Mouse (Mus musculus): ENCODE measurements around the gene Uncx.
"Not testable (repeated sequence)": the region's sequence is repeated elsewhere in the genome, so short reads cannot be mapped to it uniquely, and the experiment has no call there.

The Uncx gene

DNA sequence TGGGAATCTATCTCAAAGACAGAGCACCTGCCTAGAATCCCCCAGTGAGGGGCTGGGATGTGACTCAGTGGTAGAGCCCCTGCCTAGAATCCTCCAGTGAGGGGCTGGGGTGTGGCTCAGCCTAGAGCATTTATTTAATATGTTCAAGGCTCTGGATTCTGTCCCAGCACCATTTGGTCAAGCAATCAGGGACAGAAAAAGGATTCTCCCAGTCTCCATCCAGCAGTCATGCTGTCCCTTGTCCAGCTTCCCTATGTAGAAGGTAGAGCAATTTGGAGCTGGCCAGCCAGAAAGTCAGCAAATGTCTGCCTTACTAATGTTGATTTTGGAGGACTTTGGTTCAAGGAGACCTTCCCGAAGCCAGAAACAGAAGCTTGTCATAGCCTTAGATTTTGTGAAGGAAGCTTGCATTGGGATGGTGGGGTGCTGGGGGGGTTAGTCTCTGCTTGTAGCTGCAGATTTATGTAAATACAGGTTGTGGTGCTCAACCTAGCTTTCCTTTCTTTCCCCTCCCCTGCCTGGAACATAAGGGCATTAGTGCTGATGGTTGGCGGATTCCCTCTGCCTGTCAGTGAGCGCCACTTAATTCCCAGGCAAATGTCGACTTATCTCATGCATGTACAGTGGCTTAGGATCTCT lies 18.2 kb downstream of the Uncx start:
- no peak for DNase-seq (ENCODE audit: low read depth, low spot score)

DNA sequence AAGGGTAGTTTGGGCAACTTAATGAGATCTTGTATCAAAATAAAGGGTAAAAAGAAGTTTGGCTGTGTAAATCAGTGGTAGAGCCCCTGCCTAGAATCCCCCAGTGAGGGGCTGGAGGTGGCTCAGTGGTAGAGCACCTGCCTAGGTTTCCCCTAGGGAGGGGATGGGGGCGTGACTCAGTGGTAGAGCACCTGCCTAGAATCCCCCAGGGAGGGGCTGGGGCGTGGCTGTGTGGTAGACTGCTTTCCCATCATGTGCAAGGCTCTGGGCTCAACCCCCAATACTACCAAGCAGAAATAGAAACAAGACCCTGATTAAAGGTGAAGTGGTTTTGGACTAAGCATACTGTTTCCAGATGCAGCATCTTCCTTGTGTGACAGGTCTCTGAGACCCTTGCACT lies 21.4 kb downstream of the Uncx start:
- DNase-seq (ENCODE audit: low read depth, low spot score) = no peak

DNA sequence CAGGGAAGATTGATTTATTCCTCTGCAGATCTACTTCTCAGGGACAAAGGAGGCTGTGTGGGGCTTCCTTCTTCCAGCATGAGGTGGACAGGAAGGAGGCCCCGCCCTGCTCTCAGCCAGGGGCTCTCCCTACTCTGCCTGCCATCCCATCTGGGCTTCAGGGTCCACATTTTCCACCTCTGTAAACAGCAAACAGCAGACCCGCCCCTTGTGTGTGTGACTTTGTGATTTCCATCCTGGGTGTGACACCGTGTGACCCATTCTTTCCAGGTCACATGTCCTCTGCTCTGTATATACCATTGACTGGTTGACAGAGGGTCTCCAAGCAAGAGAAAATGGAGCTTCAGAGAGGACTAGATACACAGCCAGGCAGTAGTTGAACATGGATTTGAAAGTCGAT lies 22.2 kb downstream of the Uncx start:
- no peak for DNase-seq (ENCODE audit: low read depth, low spot score)

DNA sequence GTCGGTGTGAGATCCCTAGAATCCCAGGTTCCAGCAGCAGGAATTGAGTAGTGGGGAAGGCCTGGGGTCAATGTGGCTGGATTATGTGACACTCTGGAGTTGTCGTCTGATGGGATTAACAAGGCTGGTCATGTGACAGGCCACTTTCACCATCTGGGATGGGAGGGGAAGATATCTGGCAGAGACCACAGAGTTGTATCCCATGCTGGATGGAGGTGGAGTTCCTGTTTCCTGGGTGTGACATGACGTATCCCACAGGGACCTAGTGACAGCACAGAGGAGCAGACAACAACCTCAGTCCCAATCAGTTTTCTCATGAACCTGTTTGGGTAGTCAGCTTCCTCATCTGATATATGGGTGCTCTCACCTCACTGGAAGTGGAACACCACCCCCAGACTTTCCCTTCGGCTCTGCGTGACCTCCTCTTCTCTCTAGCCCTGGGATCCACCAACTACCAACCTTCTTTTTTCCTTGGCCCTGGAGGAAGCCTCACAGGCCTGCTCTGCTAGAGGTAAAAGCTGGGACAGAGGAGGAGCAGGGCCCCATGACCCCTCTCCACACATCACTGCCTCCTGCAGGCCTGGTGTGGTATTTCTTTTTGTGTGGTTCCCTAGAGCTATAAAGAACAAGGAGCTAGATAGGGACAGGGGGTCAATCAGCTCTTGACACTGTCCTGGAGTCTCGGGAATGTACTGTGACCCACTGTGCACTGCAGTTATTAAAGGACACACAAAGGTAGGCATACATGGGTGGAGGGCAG lies 23.5 kb downstream of the Uncx start:
- no peak for DNase-seq (ENCODE audit: low read depth, low spot score)

DNA sequence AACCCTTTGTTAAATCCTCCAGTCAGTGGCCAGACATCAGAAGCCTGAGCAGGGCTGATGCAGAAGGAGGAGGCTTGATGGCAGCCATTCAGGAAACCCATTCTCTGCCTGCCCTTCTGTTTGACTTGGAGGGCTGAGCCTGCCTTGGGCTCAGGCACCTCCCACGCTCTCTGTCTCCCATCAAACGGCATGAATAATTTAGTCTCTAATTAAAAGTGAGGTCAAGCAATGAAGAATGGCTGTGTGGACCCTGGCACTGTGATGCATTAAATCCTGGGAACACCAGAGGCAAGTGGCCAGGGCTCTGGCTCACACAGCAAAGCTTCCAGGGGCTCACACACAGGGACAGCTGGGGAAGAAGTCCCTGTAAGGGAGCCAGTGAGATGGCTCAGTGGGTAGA lies 24.8 kb downstream of the Uncx start:
- no peak for DNase-seq (ENCODE audit: low read depth, low spot score)

DNA sequence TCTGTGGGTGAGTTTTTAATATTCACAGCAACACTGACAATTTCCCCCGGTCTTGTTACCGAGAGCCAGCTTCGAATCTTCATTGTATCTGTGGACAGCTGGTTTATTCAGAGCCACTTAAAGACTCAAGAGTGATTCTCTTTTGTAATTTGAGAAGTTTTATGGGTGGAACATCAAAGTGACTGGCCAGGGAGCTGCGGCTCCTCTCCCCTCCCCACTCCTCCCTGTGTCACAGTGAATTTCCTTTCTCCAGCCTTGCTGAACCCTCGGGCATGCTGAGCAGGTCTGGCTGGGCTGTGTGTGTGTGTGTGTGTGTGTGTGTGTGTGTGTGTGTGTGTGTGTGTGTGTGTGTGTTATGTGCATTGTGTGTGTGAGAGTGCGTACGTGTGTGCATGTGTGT lies 29.2 kb downstream of the Uncx start:
- DNase-seq (ENCODE audit: low read depth, low spot score) = no peak

DNA sequence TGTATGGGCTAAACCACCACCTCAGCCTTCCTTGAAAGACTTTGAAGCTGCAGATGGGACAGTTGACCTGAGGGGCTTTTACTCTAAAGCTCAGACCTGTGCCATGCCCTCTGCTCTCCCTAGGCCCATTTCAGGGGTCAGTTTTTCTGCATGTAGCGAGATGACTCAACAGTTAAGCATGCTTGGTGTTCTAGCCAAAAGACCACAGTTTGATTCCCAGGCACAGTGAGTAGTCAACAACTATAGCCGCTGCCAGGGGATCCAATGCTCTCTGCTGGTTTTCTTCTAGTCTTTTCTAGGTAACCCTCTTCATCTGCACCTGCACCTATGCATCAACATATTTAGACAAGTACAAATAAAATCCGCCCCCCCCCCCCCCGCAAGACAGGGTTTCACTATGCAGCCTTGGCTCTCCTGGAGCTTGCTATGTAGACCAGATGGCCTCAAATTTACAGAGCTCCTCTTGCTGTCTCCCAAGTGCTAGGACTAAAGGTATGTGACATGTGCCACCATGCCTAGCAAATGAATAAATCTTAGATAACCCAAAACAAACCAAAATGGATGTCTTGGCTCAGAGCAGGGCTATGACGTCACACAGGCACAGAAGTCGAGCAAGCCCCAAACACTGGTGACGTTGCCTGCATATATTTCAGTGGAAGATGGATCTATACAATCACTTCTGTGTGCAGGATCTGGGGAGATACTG lies 30.5 kb downstream of the Uncx start:
- no peak for DNase-seq (ENCODE audit: low read depth, low spot score)

DNA sequence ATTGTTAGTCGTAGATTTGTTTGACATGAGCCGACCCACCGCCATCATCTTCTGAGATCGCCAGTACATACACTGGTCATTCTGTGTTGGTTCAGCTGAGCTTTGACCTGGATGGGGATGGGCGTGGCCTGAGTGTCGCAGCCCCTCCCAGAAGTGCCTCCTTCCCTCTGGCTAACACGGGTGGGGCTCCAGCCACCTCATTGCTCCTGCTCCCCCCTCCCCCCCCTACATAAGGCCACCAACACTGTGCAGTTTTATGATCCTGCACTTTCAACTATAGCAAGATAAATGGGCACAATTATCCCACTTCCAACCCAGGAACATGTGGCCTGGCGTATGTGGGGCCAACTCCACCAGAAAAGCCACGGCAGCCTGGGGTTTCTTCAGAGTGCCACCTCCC lies 31.8 kb downstream of the Uncx start:
- no peak for DNase-seq (ENCODE audit: low read depth, low spot score)

DNA sequence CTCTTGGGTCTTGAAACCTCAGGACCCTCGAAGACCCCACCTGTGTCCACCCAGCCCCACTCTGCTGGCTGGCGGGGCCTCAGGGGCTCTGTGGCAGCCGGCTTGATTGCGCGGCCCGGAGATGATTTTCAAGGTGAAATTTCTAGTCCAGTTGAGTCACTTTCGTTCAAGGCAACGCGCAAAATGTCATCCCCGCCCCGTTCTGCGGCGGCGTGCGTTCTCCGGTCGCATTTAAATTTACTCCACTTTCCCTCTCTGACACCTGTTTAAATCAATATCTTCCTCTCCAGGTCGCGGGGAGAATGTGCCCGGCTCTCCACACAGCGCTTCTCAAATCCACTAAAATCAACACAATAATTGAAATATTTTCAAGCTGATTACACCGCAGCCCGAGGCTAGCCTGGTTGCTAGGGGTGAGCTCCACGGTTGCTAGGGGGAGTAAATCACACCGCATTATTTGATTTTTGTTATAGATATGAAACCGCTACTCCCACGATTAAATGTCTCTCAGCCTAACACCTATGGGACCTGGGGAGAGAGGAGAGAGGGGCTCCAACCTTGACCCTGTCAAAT lies 37.0 kb downstream of the Uncx start:
- DNase-seq (ENCODE audit: low read depth, low spot score) = no peak

DNA sequence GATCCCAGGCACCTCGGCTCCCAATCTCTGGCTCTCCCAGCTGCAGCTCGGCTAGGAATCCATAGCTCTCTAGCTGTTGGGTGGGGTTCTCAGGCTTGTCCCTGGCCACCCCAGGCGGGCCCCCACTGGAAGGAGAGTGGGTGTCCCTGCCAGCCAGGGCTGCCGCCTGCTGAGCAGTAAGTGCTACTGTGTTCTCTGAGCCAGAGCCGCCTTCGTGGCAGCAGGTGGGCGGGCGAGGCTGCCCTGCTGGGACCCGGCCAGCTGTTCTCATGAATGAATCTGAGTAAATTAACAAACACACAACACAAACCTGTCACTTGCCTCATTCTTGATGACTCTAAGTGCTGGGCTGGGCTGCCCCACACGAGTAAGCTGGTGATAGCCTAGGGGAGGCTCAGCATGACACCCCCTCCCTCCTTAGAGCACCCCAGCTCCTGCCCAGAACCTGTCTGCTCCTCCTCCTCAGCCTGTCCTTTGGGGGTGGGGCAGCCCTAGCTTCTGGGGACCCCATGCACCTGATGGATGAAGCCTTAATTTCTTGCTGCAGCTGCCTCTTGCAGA lies 38.1 kb downstream of the Uncx start:
- no peak for DNase-seq (ENCODE audit: low read depth, low spot score)

DNA sequence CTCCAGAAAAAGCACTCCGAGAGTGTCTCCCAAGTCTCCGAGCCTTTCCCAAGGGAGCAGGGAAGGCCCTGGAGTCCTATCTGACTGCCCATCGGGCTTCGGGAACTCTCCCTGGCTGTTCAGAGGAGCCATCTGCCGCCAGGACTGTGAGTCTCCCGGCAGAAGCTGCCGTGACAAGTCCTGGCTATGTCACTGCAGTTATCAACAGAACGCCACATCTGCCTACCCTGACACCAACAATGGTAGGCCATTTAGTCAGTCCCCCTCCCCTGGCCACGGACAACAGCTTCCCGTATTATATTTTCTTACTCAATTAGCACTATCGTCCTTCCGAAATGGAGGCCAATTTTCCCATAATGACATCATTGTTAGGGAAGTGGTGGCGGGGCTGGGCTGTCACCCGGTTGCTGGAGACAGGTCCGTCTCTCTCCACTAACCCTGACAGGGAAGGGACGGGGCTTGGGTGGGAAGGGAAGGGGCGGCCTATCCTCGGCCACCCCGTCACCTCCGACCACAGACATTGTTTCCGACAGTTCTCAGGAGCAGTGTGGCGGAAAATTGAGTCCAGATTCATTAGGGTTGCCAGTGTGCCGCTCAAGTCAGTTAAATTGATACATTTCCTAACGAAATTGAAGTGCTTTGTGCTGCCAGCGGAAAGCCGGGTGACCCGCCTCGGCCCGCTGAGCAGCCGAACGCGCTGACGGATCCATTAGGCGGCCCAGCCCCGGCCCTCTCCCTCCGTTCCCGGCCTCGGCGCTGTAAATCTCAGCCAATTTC lies 41.9 kb downstream of the Uncx start:
- DNase-seq (ENCODE audit: low read depth, low spot score) = no peak

DNA sequence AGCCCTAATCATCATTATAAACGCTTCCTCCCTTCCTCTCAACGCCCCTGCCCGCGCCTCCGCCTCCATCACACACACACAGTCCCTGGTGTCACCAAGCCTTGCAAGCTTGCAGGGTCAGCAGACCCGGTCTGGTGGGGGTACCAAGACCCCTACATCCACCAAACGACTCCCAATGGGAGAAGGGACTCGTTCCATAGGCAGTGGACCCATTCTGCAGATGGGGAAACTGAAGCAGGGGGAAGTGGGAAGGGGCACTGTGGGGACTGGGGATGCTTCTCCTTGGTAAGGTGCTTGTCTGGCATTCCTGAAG lies 42.4 kb downstream of the Uncx start:
- DNase-seq (ENCODE audit: low read depth, low spot score) = no peak

DNA sequence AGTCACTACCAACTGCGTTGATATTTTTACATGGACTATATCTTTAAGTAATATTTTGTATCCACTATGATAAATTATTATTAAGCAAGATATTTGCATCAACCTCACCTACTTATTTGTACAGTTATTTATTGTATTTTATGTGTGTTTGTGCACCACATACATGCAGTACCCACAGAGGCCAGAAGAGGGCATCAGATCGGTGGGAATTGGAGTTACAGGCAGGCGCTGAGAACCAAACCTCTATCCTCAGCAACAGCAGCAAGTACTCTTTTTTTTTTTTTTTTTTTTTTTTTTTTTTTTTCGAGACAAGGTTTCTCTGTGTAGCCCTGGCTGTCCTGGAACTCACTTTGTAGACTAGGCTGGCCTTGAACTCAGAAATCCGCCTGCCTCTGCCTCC lies 44.2 kb downstream of the Uncx start:
- DNase-seq (ENCODE audit: low read depth, low spot score) = not testable (repeated sequence)

DNA sequence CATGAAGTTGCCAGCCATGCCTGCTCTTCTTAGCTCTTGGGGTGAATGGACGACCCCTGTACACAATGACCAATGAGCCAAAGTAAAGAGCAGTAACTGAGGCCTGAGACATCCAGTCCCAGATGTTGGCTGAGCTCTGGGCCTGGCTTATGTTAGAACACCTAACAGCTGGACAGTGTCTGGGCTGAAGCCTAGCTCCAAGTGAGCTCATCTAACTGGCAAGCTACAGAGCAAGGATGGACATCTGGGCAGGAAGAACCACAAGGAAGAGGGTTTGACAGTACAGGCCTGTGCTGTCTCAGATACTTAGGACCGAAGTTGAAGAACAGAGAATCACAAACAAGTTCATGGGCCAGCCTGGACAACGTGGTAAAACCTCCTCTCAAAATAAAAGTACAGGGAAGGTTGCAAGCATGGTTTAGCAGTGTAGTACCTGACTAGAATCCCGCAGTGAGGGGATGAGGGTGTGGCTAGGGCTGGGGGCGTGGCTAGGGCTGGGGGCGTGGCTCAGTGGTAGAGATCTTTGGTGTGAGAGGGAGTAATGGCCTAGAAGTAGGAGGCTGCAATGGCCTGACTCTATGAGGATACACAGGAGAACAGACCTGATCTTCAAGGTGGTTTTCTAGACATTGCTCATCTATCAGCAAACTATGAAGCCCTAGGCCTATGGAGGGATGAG lies 47.5 kb downstream of the Uncx start:
- not testable (repeated sequence) for DNase-seq (ENCODE audit: low read depth, low spot score)

DNA sequence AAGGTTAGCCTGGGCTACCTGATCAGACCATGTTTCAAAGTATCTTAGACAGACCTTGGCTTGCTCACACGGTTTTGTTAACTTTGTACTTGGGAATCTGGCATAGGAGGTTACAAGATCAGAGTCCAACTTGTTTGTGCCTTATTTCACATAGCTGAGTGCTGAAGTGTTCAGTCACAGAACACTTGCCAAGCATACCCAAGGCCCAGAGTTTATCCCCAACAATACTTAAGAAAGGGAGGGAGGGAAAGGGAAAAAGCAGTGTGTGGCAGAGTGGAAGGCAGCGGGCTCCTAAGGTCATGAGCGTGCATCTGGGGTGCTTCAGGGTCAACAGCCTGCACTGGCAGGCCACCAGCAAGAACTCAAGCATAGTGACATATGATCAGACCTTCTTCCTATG lies 48.7 kb downstream of the Uncx start:
- DNase-seq (ENCODE audit: low read depth, low spot score) = no peak

DNA sequence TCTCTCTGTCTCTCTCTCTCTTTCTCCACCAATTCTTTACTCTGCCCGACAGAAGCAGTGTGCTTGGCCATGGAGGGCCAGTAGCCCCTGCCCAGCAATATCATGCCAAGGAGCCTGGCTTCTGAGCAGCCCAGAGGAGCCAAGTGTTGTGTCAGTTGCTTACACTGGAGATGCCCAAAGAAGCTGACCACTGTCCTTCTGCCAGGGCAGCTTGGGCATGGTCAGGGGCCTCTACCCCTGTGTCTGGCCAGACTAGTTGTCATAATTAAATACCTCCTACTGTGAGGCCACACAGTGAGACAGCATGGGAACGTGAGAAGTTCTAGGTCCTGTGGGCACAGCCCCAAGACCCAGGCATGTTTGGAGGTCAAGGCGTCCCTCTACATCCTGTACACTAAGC lies 49.6 kb downstream of the Uncx start:
- no peak for DNase-seq (ENCODE audit: low read depth, low spot score)

DNA sequence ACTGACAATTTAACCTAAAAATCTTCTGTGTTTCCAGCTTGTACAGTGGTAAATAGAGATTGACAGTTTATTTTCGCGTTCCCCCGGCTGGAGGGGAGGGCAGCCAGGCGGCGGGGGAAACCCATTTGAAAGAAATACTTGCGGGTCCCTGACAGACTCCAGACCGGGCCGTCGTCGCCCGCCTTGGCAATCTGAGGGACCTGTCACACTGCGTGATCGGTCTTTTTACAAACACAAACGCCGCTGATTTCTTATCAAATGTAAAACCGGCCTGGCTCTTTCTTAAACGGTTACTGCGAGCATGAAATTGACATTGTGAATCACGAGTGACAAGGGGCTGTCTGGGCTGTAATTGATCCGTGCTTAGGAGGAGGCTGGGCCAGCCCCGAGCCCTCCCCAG lies 50.5 kb downstream of the Uncx start:
- no peak for DNase-seq (ENCODE audit: low read depth, low spot score)

DNA sequence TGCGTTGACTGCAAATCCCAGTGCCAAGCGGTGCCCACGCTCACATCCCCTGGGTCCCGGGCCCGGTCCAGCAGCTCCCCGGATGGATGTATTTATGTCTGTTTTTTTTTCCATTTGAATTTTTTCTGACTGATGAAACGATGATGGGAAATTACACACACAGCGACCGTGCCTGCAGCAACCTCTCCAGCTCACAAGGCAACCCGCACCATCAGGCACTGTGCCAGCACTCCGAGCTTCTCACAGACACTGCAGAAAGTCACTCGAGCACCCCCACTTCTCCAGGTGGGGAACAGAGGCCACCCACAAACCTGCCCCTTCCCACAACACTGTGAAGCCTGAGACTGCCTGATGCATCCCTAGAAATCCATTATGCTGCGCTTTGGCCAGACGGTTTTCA lies 51.7 kb downstream of the Uncx start:
- DNase-seq (ENCODE audit: low read depth, low spot score) = no peak

Data from CD4-positive, CD25-positive, alpha-beta regulatory T cell, adult 2 months (primary cell).